Mouse (Mus musculus) embryonic facial prominence, embryonic 10.5 days (tissue): Measurements from ENCODE around the gene Sp8. TPM values are rescaled to one million over a fixed set of nuclear protein-coding genes. Genes with fewer than 3 reads are reported as not detected.

Experiments
- DNase-seq: peaks from one replicate; pipeline ENCODE4 v3.0.0-alpha.2; 2017; ENCODE audit warnings: low spot score
- H3K27ac ChIP-seq: fragments of 300-500 bp; sonication (generic); replicated peaks from 2 replicates; pipeline ENCODE4 v1.5.1; 2016; ENCODE audit warnings: mild to moderate bottlenecking
- H3K27me3 ChIP-seq: fragments of 300-500 bp; sonication (generic); replicated peaks from 2 replicates; pipeline ENCODE4 v1.6.1; 2016; ENCODE audit warnings: low read depth, mild to moderate bottlenecking; ENCODE audit not compliant: poor library complexity, severe bottlenecking
- H3K36me3 ChIP-seq: fragments of 300-500 bp; sonication (generic); replicated peaks from 2 replicates; pipeline ENCODE4 v1.6.1; 2016; ENCODE audit warnings: mild to moderate bottlenecking, moderate library complexity
- H3K4me1 ChIP-seq: fragments of 300-500 bp; sonication (generic); 2 replicates; pipeline ENCODE4 v1.6.1; 2016
- H3K4me3 ChIP-seq: fragments of 300-500 bp; sonication (generic); 2 replicates; pipeline ENCODE4 v1.5.1; 2016; ENCODE audit warnings: mild to moderate bottlenecking, moderate library complexity
- H3K9me3 ChIP-seq: fragments of 300-500 bp; sonication (generic); 2 replicates; pipeline ENCODE4 v1.6.1; 2016; ENCODE audit warnings: mild to moderate bottlenecking
- WGBS: fragments of 180-500 bp; shearing (Covaris S2); methylation state at CpG from one replicate; pipeline ENCODE4 v1.1.7; 2016; 5-methylcytosine and 5-hydroxymethylcytosine counted together
- polyA plus RNA-seq: library from polyadenylated mRNA; unstranded; fragments of >200 nt; fragmentation: Nextera tagmentation; extraction: Ambion mirVana; gene quantifications from 2 replicates; pipeline ENCODE4 v1.2.1, GENCODE M21; 2016

The Sp8 gene
- polyA plus RNA-seq, 1 experiment from 2014 or later = 7.2 TPM

- Histone ChIP-seq H3K27me3 (peaks cover 99% of the 10 kb centered on the region), H3K4me3 (peak overlapping the region; percentile 62), H3K9me3 (no peaks in the 10 kb centered on the region), H3K36me3 (no peaks in the 10 kb centered on the region), H3K27ac (no peak overlapping the region), H3K4me1 (peaks cover 38% of the 10 kb centered on the region)
- WGBS = 24% methylated on average over 12 of the region's 12 CpGs
- no peak for DNase-seq
These were observed 4.8 kb downstream of the Sp8 start for GRCm38 (mm10) chr12:118850851-118851410.

- peak; percentile 48 for DNase-seq
- peak overlapping the region; percentile 63; the same call in 1 of the 2 replicates for H3K4me3 ChIP-seq
- peaks cover 31% of the 10 kb centered on the region for H3K4me1 ChIP-seq
- no peaks in the 10 kb centered on the region for H3K36me3 ChIP-seq
- H3K27me3 ChIP-seq = peaks cover 89% of the 10 kb centered on the region
- no peak overlapping the region for H3K27ac ChIP-seq
- no peaks in the 10 kb centered on the region for H3K9me3 ChIP-seq
- 2% methylated on average over 3 of the region's 3 CpGs for WGBS
These were observed 7.2 kb downstream of the Sp8 start for GRCm38 (mm10) chr12:118853331-118853730.

- Histone ChIP-seq H3K4me1 (peaks cover 21% of the 10 kb centered on the region), H3K27me3 (peaks cover 78% of the 10 kb centered on the region), H3K27ac (peak overlapping the region; percentile 86), H3K9me3 (no peaks in the 10 kb centered on the region), H3K4me3 (peak overlapping the region; percentile 63), H3K36me3 (no peaks in the 10 kb centered on the region)
- WGBS = 2% methylated on average over 10 of the region's 10 CpGs
- DNase-seq = peak; percentile 55
These were observed 8.3 kb downstream of the Sp8 start for GRCm38 (mm10) chr12:118854401-118854800.

DNA sequence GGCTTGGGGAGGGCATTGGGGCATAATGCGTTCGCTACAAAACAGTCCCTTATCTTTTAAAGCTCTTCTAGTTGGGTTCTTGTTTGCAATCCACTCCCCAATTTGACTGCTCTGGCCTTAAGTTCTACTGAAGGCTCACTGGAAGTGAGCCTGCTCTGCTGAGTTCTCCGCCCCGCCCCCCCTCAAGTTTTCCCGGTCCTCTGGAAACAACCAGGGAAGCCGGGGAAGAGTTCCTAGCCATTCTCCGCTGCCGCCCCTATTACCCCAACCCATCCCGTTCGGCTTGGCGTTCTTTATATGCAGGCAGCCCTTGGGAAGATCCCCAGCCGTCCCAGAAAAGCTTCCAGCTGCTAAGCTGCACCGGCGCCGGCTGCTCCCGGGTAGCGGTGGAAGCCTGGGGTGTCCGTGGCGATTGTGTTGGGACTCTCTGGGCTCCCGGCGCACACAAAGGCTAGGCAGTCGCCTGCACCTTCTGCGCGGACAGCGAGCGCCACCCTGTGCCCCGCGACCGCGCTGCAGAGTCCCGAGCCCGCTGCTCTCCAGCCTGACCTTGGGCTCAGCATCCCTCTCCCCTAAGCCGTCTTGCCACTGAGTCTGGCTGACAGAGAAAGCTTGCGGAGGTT is 8.8 kb downstream of the Sp8 start:
- no peaks in the 10 kb centered on the region for H3K9me3 ChIP-seq
- H3K4me1 ChIP-seq = peaks cover 18% of the 10 kb centered on the region
- H3K27ac ChIP-seq = peak overlapping the region; percentile 86
- peak; percentile 91 for DNase-seq
- H3K4me3 ChIP-seq = peak overlapping the region; percentile 63
- WGBS = under 1% methylated on average over 34 of the region's 34 CpGs
- H3K27me3 ChIP-seq = peaks cover 73% of the 10 kb centered on the region
- H3K36me3 ChIP-seq = no peaks in the 10 kb centered on the region

- H3K4me1 ChIP-seq = peaks cover 18% of the 10 kb centered on the region
- H3K9me3 ChIP-seq = no peaks in the 10 kb centered on the region
- whole genome bisulfite sequencing = 4% methylated on average over 7 of the region's 7 CpGs
- peaks cover 60% of the 10 kb centered on the region for H3K27me3 ChIP-seq
- no peaks in the 10 kb centered on the region for H3K36me3 ChIP-seq
- H3K4me3 ChIP-seq = no peak overlapping the region
- DNase-seq = peak; percentile 51
- no peak overlapping the region for H3K27ac ChIP-seq
These were observed 10.0 kb downstream of the Sp8 start for GRCm38 (mm10) chr12:118856151-118856550.

DNA sequence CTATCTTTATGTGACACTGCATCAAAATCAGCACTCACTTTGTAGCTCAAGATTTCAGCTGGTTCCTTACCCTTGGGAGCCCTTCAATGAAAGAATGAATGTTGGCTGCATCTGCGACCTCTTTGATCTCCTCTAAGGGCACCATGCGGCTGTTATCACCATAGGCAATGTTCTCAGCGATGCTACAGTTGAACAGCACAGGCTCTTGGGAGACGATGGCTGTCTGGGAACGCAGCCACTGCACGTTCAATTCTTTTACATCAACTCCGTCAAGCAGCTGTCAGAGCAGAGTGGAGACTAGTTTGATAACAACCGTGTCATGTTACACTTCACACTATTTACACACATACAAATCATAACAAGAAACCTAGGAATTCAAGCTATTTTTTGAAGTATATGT is 26.5 kb downstream of the Sp8 start:
- no peaks in the 10 kb centered on the region for H3K36me3 ChIP-seq
- H3K9me3 ChIP-seq = no peaks in the 10 kb centered on the region
- H3K4me3 ChIP-seq = no peak overlapping the region
- H3K4me1 ChIP-seq = no peaks in the 10 kb centered on the region
- no peak for DNase-seq
- no peaks in the 10 kb centered on the region for H3K27me3 ChIP-seq
- WGBS = 87% methylated on average over 8 of the region's 8 CpGs
- no peak overlapping the region for H3K27ac ChIP-seq

- H3K36me3 ChIP-seq = no peaks in the 10 kb centered on the region
- no peak for DNase-seq
These were observed 36.7 kb downstream of the Sp8 start for GRCm38 (mm10) chr12:118882790-118883189.

GRCm38 (mm10) chr12:118887964-118888363 is 41.8 kb downstream of the Sp8 start:
- H3K4me3 ChIP-seq = no peak overlapping the region
- H3K27ac ChIP-seq = no peak overlapping the region
- DNase-seq = no peak
- no peaks in the 10 kb centered on the region for H3K36me3 ChIP-seq
- H3K27me3 ChIP-seq = no peaks in the 10 kb centered on the region
- no peaks in the 10 kb centered on the region for H3K9me3 ChIP-seq
- 83% methylated on average over 2 of the region's 2 CpGs for WGBS
- H3K4me1 ChIP-seq = no peaks in the 10 kb centered on the region

More at GRCm38 (mm10) chr12:118882790-118883189, 36.7 kb downstream of the Sp8 start:
- Histone ChIP-seq H3K9me3 (no peaks in the 10 kb centered on the region), H3K4me3 (no peak overlapping the region), H3K27me3 (no peaks in the 10 kb centered on the region), H3K27ac (no peak overlapping the region), H3K4me1 (no peaks in the 10 kb centered on the region)

Other genes starting within 250 kb of the Sp8 start
- gene Abcb5, start 120.1 kb downstream of the Sp8 start, polyA plus RNA-seq = not detected in 2 replicates